Mouse (Mus musculus): ENCODE results near the gene Arl5c. TPM values are rescaled to one million over a fixed set of nuclear protein-coding genes. Genes with fewer than 3 reads are reported as not detected.

Gene Arl5c
- polyA plus RNA-seq, 1 experiment, result 47.3 TPM

DNA sequence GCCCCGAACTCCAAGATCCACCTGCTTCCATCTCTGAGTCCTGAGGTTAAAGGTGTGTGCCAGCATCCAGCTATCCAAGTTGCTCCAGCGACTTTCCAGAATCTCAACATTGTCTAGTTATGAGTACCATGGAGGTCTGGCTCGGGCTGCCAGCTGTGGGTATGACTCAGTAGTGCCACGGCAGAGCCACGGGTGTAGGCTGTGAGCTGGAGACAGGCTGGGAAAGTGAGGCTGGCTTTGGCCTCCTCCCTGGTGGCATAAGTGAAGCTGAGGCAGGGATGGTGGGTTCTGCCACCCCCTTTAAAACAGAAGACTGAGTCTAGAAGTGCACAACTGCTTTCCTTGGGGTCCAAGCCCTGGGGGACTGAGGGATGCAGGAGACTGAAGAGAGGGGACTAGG lies 38.1 kb upstream of the Arl5c start:
- no peaks in the 10 kb centered on the region for H3K4me1 ChIP-seq (ENCODE audit: control insufficient read depth, insufficient read depth, low read length)
- no peak for TF ChIP-seq POLR2A (IDR thresholded peaks at IDR 0.05; ENCODE audit: borderline replicate concordance, control insufficient read depth, low read depth, low read length)
- TF ChIP-seq CTCF (IDR thresholded peaks at IDR 0.05; ENCODE audit: control insufficient read depth, insufficient read depth, low read length), result no peak
- H3K4me3 ChIP-seq (replicated peaks; ENCODE audit: control insufficient read depth, low read depth, low read length), result no peak overlapping the region
- no peak overlapping the region for H3K27ac ChIP-seq (ENCODE audit: control insufficient read depth, insufficient read depth, low read depth, low read length, poor library complexity)
- WGBS, result 76% methylated on average over 5 of the region's 5 CpGs

GRCm38 (mm10) chr11:98031443-98031770 lies 35.4 kb upstream of the Arl5c start:
- WGBS, result 10% methylated on average over 5 of the region's 5 CpGs

DNA sequence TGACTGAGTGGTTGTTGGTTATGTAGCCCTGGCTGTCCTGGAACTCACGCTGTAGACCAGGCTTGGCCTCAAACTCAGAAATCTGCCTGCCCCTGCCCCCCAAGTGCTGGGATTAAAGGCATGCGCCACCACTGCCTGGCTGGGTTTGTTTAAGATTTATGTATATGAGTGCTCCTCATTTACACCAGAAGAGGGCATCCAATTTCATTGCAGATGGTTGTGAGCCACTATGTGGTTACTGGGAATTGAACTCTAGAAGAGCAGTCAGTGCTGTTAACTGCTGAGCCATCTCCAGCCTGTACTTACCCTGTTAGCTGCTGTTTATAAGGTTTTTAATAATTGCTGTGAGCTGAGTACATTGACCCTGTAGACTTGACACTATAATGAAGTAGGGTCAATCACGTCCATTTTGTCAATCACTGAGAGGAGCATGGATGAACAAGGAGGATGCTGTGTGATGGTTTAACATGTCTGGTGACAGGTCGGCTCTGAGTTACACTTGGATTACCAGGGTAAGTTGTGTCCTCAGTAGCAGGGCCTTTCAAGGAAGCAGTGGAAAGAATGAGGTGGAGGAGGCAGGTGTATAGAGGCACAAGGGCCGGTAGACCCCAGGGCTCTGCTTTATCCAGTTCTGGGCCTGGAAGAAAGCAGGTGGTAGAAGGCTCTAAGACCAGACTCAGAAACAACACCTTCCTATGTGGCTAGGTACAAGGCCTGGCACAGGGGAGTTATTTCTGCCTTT lies 34.9 kb upstream of the Arl5c start:
- no peak overlapping the region for H3K4me3 ChIP-seq (replicated peaks; ENCODE audit: control insufficient read depth, low read depth, low read length)
- WGBS, result 73% methylated on average over 5 of the region's 5 CpGs
- no peaks in the 10 kb centered on the region for H3K4me1 ChIP-seq (ENCODE audit: control insufficient read depth, insufficient read depth, low read length)
- no peak for TF ChIP-seq POLR2A (IDR thresholded peaks at IDR 0.05; ENCODE audit: borderline replicate concordance, control insufficient read depth, low read depth, low read length)
- TF ChIP-seq CTCF (IDR thresholded peaks at IDR 0.05; ENCODE audit: control insufficient read depth, insufficient read depth, low read length), result no peak
- H3K27ac ChIP-seq (ENCODE audit: control insufficient read depth, insufficient read depth, low read depth, low read length, poor library complexity), result no peak overlapping the region

More at GRCm38 (mm10) chr11:98031443-98031770, 35.4 kb upstream of the Arl5c start:
- Histone ChIP-seq H3K27ac (ENCODE audit: control insufficient read depth, insufficient read depth, low read depth, low read length, poor library complexity) (no peak overlapping the region), H3K4me3 (replicated peaks; ENCODE audit: control insufficient read depth, low read depth, low read length) (no peak overlapping the region), H3K4me1 (ENCODE audit: control insufficient read depth, insufficient read depth, low read length) (no peaks in the 10 kb centered on the region)
- TF ChIP-seq POLR2A (IDR thresholded peaks at IDR 0.05; ENCODE audit: borderline replicate concordance, control insufficient read depth, low read depth, low read length) (no peak), CTCF (IDR thresholded peaks at IDR 0.05; ENCODE audit: control insufficient read depth, insufficient read depth, low read length) (peak; percentile 76)

GRCm38 (mm10) chr11:98027785-98028184 lies 31.8 kb upstream of the Arl5c start:
- H3K4me1 ChIP-seq (ENCODE audit: control insufficient read depth, insufficient read depth, low read length), result peaks cover 1% of the 10 kb centered on the region; the same call in 1 of the 2 replicates
- no peak overlapping the region for H3K27ac ChIP-seq (ENCODE audit: control insufficient read depth, insufficient read depth, low read depth, low read length, poor library complexity)
- TF ChIP-seq POLR2A (IDR thresholded peaks at IDR 0.05; ENCODE audit: borderline replicate concordance, control insufficient read depth, low read depth, low read length) (no peak), CTCF (IDR thresholded peaks at IDR 0.05; ENCODE audit: control insufficient read depth, insufficient read depth, low read length) (no peak)
- 16% methylated on average over 7 of the region's 7 CpGs for WGBS
- peak overlapping the region; percentile 28 for H3K4me3 ChIP-seq (replicated peaks; ENCODE audit: control insufficient read depth, low read depth, low read length)

GRCm38 (mm10) chr11:98027297-98027688 lies 31.3 kb upstream of the Arl5c start:
- H3K27ac ChIP-seq (ENCODE audit: control insufficient read depth, insufficient read depth, low read depth, low read length, poor library complexity), result peak overlapping the region; percentile 77
- no peak for TF ChIP-seq POLR2A (IDR thresholded peaks at IDR 0.05; ENCODE audit: borderline replicate concordance, control insufficient read depth, low read depth, low read length)
- TF ChIP-seq CTCF (IDR thresholded peaks at IDR 0.05; ENCODE audit: control insufficient read depth, insufficient read depth, low read length), result no peak
- peaks cover 1% of the 10 kb centered on the region; the same call in 1 of the 2 replicates for H3K4me1 ChIP-seq (ENCODE audit: control insufficient read depth, insufficient read depth, low read length)
- peak overlapping the region; percentile 91 for H3K4me3 ChIP-seq (replicated peaks; ENCODE audit: control insufficient read depth, low read depth, low read length)
- under 1% methylated on average over 18 of the region's 18 CpGs for WGBS

DNA sequence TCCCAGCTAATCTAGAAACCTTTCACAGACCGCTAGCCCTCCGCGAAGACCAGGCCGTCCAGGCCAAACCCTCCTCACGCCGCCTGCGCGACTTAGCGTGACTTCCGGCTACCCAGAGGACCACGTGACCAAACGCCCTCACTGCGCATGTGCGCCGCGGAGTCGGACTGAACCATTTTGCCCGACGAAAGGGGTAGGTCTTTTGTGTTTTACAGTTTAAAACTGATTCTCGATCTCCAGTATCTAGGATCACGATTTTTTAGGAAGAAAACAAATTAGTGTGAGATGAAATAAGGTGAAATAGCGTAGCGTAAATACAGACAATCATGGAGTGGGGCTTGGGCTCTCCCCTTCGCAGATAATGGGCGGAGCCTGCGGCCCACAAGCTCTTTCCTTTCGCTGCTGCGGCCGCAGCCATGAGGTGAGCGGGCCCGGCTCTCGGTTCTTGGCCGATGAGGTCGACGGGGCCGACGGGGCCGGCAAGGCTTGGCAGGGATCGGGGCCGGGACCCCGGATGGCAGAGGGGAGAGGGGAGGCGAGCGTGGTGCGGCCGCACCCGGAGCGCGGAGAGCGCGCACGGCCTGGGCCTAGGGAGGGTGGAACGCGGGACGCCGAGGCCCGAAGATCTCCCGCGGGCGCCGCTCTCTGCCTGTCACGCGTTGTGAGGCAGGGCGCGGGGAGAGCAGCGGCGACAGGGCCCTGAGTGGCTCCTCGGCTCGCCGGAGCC lies 30.8 kb upstream of the Arl5c start, which contains the start of gene Rpl19:
TSS of gene Rpl19 (plus strand) at position 141 of the 727 bp plus-strand sequence.
- peak within 1 kb of the TSS; percentile 77 for H3K27ac ChIP-seq (ENCODE audit: control insufficient read depth, insufficient read depth, low read depth, low read length, poor library complexity)
- H3K4me1 ChIP-seq (ENCODE audit: control insufficient read depth, insufficient read depth, low read length), result peaks cover 1% of the 10 kb centered on the region; the same call in 1 of the 2 replicates
- under 1% methylated on average over 69 of the region's 69 CpGs for WGBS
- TF ChIP-seq POLR2A (IDR thresholded peaks at IDR 0.05; ENCODE audit: borderline replicate concordance, control insufficient read depth, low read depth, low read length) (peak; percentile 97), CTCF (IDR thresholded peaks at IDR 0.05; ENCODE audit: control insufficient read depth, insufficient read depth, low read length) (no peak)
- peak within 1 kb of the TSS; percentile 91 for H3K4me3 ChIP-seq (replicated peaks; ENCODE audit: control insufficient read depth, low read depth, low read length)

DNA sequence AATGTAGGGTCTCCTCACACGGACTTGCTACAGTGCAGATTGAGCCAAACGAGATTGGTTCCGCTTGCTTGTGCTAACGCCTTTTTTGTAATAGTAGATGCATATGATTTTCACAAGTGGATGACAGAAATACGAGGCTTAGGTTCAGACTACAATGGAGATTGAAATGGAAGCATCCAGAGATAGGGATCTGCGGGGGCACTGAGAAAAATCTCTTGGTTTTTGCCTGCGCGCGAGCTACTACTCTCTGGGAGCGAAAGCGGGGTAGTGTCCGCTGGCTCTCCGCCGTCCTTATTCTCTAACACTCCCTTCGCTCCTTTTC lies 30.2 kb upstream of the Arl5c start:
- TF ChIP-seq POLR2A (IDR thresholded peaks at IDR 0.05; ENCODE audit: borderline replicate concordance, control insufficient read depth, low read depth, low read length), result no peak
- TF ChIP-seq CTCF (IDR thresholded peaks at IDR 0.05; ENCODE audit: control insufficient read depth, insufficient read depth, low read length), result no peak

DNA sequence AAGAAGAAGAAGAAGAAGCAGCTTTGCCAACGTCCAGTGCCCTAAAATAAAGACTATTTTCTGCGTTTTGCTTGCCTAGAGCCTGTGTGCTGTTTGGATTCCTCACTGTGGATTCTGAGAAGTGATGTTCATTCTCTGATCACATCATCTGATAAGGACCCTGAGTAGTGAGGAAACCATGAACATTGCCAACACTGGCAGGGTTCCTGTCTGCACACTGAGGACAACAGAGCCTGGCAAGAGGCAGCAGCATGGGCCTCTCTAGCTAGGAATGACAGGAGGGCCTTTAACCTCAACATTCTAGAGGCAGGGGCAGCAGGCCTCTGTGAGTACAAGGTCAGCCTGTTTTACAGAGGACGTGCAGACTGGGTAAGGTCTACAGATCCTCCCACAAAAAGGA lies 28.5 kb upstream of the Arl5c start:
- no peak overlapping the region for H3K4me3 ChIP-seq (replicated peaks; ENCODE audit: control insufficient read depth, low read depth, low read length)
- no peak overlapping the region for H3K27ac ChIP-seq (ENCODE audit: control insufficient read depth, insufficient read depth, low read depth, low read length, poor library complexity)
- no peak for TF ChIP-seq CTCF (IDR thresholded peaks at IDR 0.05; ENCODE audit: control insufficient read depth, insufficient read depth, low read length)
- TF ChIP-seq POLR2A (IDR thresholded peaks at IDR 0.05; ENCODE audit: borderline replicate concordance, control insufficient read depth, low read depth, low read length), result no peak
- 59% methylated on average over 3 of the region's 3 CpGs for WGBS
- H3K4me1 ChIP-seq (ENCODE audit: control insufficient read depth, insufficient read depth, low read length), result peaks cover 1% of the 10 kb centered on the region; the same call in 1 of the 2 replicates

More for the DNA sequence above, 30.2 kb upstream of the Arl5c start:
- Histone ChIP-seq H3K27ac (ENCODE audit: control insufficient read depth, insufficient read depth, low read depth, low read length, poor library complexity) (peak overlapping the region; percentile 66), H3K4me3 (replicated peaks; ENCODE audit: control insufficient read depth, low read depth, low read length) (peak overlapping the region; percentile 91), H3K4me1 (ENCODE audit: control insufficient read depth, insufficient read depth, low read length) (peaks cover 1% of the 10 kb centered on the region; the same call in 1 of the 2 replicates)
- 10% methylated on average over 15 of the region's 15 CpGs for WGBS

Data from bone marrow, adult 2 months (tissue).